Mouse (Mus musculus) forebrain, postnatal 0 days (tissue): ENCODE results near the gene Gm11032. TPM values are rescaled to one million over a fixed set of nuclear protein-coding genes. Genes with fewer than 3 reads are reported as not detected.

Experiments
- ATAC-seq: fragments of 200-750 bp; cut with Nextera tagmentation; 2 replicates; pipeline ENCODE4 v1.8.0; 2017; ENCODE audit warnings: mild to moderate bottlenecking, moderate library complexity
- DNase-seq: peaks from one replicate; pipeline ENCODE4 v3.0.0-alpha.2; 2015
- H3K27ac ChIP-seq: fragments of 300-500 bp; sonication (generic); 2 replicates; pipeline ENCODE4 v1.5.1; 2014; ENCODE audit warnings: low read depth, mild to moderate bottlenecking, antibody characterized with exemption, low read length, moderate library complexity, mixed read lengths
- H3K27me3 ChIP-seq: fragments of 300-500 bp; sonication (generic); 2 replicates; pipeline ENCODE4 v1.6.1; 2014; ENCODE audit warnings: mild to moderate bottlenecking, low read length, mixed read lengths; ENCODE audit not compliant: insufficient read depth
- H3K36me3 ChIP-seq: fragments of 300-500 bp; sonication (generic); 2 replicates; pipeline ENCODE4 v1.6.1; 2014; ENCODE audit warnings: mild to moderate bottlenecking, moderate library complexity; ENCODE audit not compliant: insufficient read depth
- H3K4me1 ChIP-seq: fragments of 300-500 bp; sonication (generic); 2 replicates; pipeline ENCODE4 v1.6.1; 2014; ENCODE audit warnings: antibody characterized with exemption; ENCODE audit not compliant: insufficient read depth
- H3K4me2 ChIP-seq: fragments of 300-500 bp; sonication (generic); 2 replicates; pipeline ENCODE4 v1.6.1; 2014; ENCODE audit warnings: low read depth, mild to moderate bottlenecking, moderate library complexity
- H3K4me3 ChIP-seq: fragments of 300-500 bp; sonication (generic); 2 replicates; pipeline ENCODE4 v1.5.1; 2014; ENCODE audit warnings: low read depth, low read length, mixed read lengths
- H3K9ac ChIP-seq: fragments of 300-500 bp; sonication (generic); 2 replicates; pipeline ENCODE4 v1.6.1; 2014; ENCODE audit warnings: mild to moderate bottlenecking
- H3K9me3 ChIP-seq: fragments of 300-500 bp; sonication (generic); 2 replicates; pipeline ENCODE4 v1.6.1; 2016; ENCODE audit warnings: low read length
- CTCF ChIP-seq: sonication (generic); IDR thresholded peaks from 2 replicates; pipeline ENCODE4 v1.5.1; 2016; ENCODE audit warnings: antibody characterized with exemption, control low read depth, low read depth
- WGBS: fragments of 180-500 bp; shearing (Covaris S2); extraction: QIAGEN DNeasy Blood & Tissue Kit; methylation state at CpG from one replicate; pipeline ENCODE4 v1.1.7; 2014; 5-methylcytosine and 5-hydroxymethylcytosine counted together
- polyA plus RNA-seq: library from polyadenylated mRNA; unstranded; fragments of >200 nt; fragmentation: Nextera tagmentation; extraction: Ambion mirVana; gene quantifications from 2 replicates; pipeline ENCODE4 v1.2.1, GENCODE M21; 2015
- total RNA-seq: library from RNA; depleted of rRNA; stranded (reverse); fragments of >200 nt; gene quantifications from 2 replicates; pipeline ENCODE4 v1.2.3, GENCODE M21; 2014

Gm11032 gene
- total and polyA plus RNA-seq, 2 experiments from 2014 or later = not detected

- Histone ChIP-seq H3K36me3 (no peaks in the 10 kb centered on the region), H3K9me3 (no peaks in the 10 kb centered on the region), H3K27ac (no peak overlapping the region), H3K9ac (no peak overlapping the region), H3K4me1 (no peaks in the 10 kb centered on the region), H3K4me2 (no peak overlapping the region), H3K4me3 (no peak overlapping the region), H3K27me3 (no peaks in the 10 kb centered on the region)
- no peak for TF ChIP-seq CTCF
- 73% methylated on average over 6 of the region's 6 CpGs for WGBS
- no peak for ATAC-seq
- no peak for DNase-seq
Measured at GRCm38 (mm10) chr11:4604441-4604840, 15.4 kb upstream of the Gm11032 start.

- ATAC-seq = no peak
- no peaks in the 10 kb centered on the region for H3K4me1 ChIP-seq
- DNase-seq = no peak
- no peak overlapping the region for H3K9ac ChIP-seq
- no peak overlapping the region for H3K4me3 ChIP-seq
- no peak overlapping the region for H3K4me2 ChIP-seq
- no peaks in the 10 kb centered on the region for H3K27me3 ChIP-seq
- TF ChIP-seq CTCF = no peak
- no peaks in the 10 kb centered on the region for H3K9me3 ChIP-seq
- H3K36me3 ChIP-seq = no peaks in the 10 kb centered on the region
- no peak overlapping the region for H3K27ac ChIP-seq
- WGBS = 62% methylated on average over 7 of the region's 7 CpGs
Measured at GRCm38 (mm10) chr11:4605414-4605813, 14.5 kb upstream of the Gm11032 start.

GRCm38 (mm10) chr11:4606541-4606940, 13.3 kb upstream of the Gm11032 start:
- no peaks in the 10 kb centered on the region for H3K27me3 ChIP-seq
- H3K9ac ChIP-seq = no peak overlapping the region
- no peak overlapping the region for H3K4me3 ChIP-seq
- no peaks in the 10 kb centered on the region for H3K36me3 ChIP-seq
- no peaks in the 10 kb centered on the region for H3K4me1 ChIP-seq
- no peak overlapping the region for H3K27ac ChIP-seq
- H3K9me3 ChIP-seq = no peaks in the 10 kb centered on the region
- no peak for ATAC-seq
- no peak for TF ChIP-seq CTCF
- 76% methylated on average over 1 of the region's 1 CpGs for WGBS
- no peak overlapping the region for H3K4me2 ChIP-seq
- no peak for DNase-seq

- no peaks in the 10 kb centered on the region for H3K27me3 ChIP-seq
- no peak overlapping the region for H3K4me3 ChIP-seq
- H3K9ac ChIP-seq = no peak overlapping the region
- no peak for TF ChIP-seq CTCF
- no peak for DNase-seq
- H3K9me3 ChIP-seq = no peaks in the 10 kb centered on the region
- no peak overlapping the region for H3K27ac ChIP-seq
- no peak for ATAC-seq
- 64% methylated on average over 2 of the region's 2 CpGs for WGBS
- no peaks in the 10 kb centered on the region for H3K4me1 ChIP-seq
- H3K4me2 ChIP-seq = no peak overlapping the region
- no peaks in the 10 kb centered on the region for H3K36me3 ChIP-seq
Measured at GRCm38 (mm10) chr11:4611904-4612303, 8.0 kb upstream of the Gm11032 start.

GRCm38 (mm10) chr11:4620501-4621108, 738 bp downstream of the Gm11032 start:
- Histone ChIP-seq H3K4me1 (no peaks in the 10 kb centered on the region), H3K9me3 (no peaks in the 10 kb centered on the region), H3K27me3 (no peaks in the 10 kb centered on the region), H3K27ac (no peak overlapping the region), H3K4me2 (no peak overlapping the region), H3K36me3 (no peaks in the 10 kb centered on the region), H3K9ac (no peak overlapping the region), H3K4me3 (no peak overlapping the region)
- ATAC-seq = no peak
- DNase-seq = no peak
- 60% methylated on average over 13 of the region's 13 CpGs for WGBS
- no peak for TF ChIP-seq CTCF

- H3K9me3 ChIP-seq = no peaks in the 10 kb centered on the region
- 72% methylated on average over 4 of the region's 4 CpGs for WGBS
- no peak for ATAC-seq
- no peak overlapping the region for H3K4me2 ChIP-seq
- no peaks in the 10 kb centered on the region for H3K4me1 ChIP-seq
- H3K27me3 ChIP-seq = no peaks in the 10 kb centered on the region
- H3K4me3 ChIP-seq = no peak overlapping the region
- H3K27ac ChIP-seq = no peak overlapping the region
- H3K9ac ChIP-seq = no peak overlapping the region
- no peak for DNase-seq
- TF ChIP-seq CTCF = no peak
- no peaks in the 10 kb centered on the region for H3K36me3 ChIP-seq
Measured at GRCm38 (mm10) chr11:4621866-4622265, 2.0 kb downstream of the Gm11032 start.

- H3K4me1 ChIP-seq = no peaks in the 10 kb centered on the region
- TF ChIP-seq CTCF = no peak
- H3K36me3 ChIP-seq = no peaks in the 10 kb centered on the region
- WGBS = 67% methylated on average over 7 of the region's 7 CpGs
- no peak overlapping the region for H3K4me2 ChIP-seq
- no peaks in the 10 kb centered on the region for H3K27me3 ChIP-seq
- no peak for DNase-seq
- H3K9me3 ChIP-seq = no peaks in the 10 kb centered on the region
- ATAC-seq = no peak
- no peak overlapping the region for H3K4me3 ChIP-seq
- H3K27ac ChIP-seq = no peak overlapping the region
- no peak overlapping the region for H3K9ac ChIP-seq
Measured at GRCm38 (mm10) chr11:4622442-4622986, 2.6 kb downstream of the Gm11032 start.
